Comparison of ENCODE assay signal across 26 mouse cellular contexts in genomic region chr10:130372491-130373173, GRCm38 (mm10). TPM values are rescaled to one million over a fixed set of nuclear protein-coding genes. Genes with fewer than 3 reads are reported as not detected.
DNase-seq lines count a peak whose midpoint lies in the region; ATAC-seq lines count a peak whose summit lies in the region.
"Had no signal": no experiment of that assay in that cellular context is flagged by ENCODE, and none has a peak within 500 bp of the region (broad histone marks: within the 10 kb centered on the region; RNA-seq: fewer than 3 reads in every experiment).

No protein-coding gene starts in this region.

- no peaks in the 10 kb centered on the region for H3K36me3 ChIP-seq in liver, embryonic 15.5 days (replicated peaks)
- H3K36me3 ChIP-seq in liver, embryonic 12.5 days = no peaks in the 10 kb centered on the region
- H3K36me3 ChIP-seq: embryonic facial prominence, embryonic 15.5 days; midbrain, embryonic 13.5 days; neural tube, embryonic 15.5 days had no signal

- ATAC-seq in liver, embryonic 15.5 days (ENCODE audit: insufficient read depth) = peak; percentile 43
- ATAC-seq in liver, embryonic 12.5 days = no peak
- ATAC-seq in erythroid progenitor cell, adult 5-6 weeks (replicated peaks; ENCODE audit: low FRiP score, poor library complexity, severe bottlenecking) = peak; percentile 77
- ATAC-seq: lung, postnatal 0 days; midbrain, embryonic 13.5 days had no signal

- no peaks in the 10 kb centered on the region for H3K27me3 ChIP-seq in liver, embryonic 15.5 days
- H3K27me3 ChIP-seq in liver, embryonic 12.5 days (replicated peaks) = no peaks in the 10 kb centered on the region
- H3K27me3 ChIP-seq: embryonic facial prominence, embryonic 15.5 days; midbrain, embryonic 13.5 days; neural tube, embryonic 15.5 days had no signal

- H3K4me2 ChIP-seq in liver, embryonic 15.5 days = no peak overlapping the region
- no peak overlapping the region for H3K4me2 ChIP-seq in liver, embryonic 12.5 days
- H3K4me2 ChIP-seq: embryonic facial prominence, embryonic 15.5 days; heart, embryonic 11.5 days; hindbrain, embryonic 14.5 days; midbrain, embryonic 13.5 days; neural tube, embryonic 15.5 days had no signal

- no peaks in the 10 kb centered on the region for H3K9me3 ChIP-seq in liver, embryonic 15.5 days (replicated peaks)
- no peaks in the 10 kb centered on the region for H3K9me3 ChIP-seq in liver, embryonic 12.5 days (replicated peaks)
- H3K9me3 ChIP-seq: embryonic facial prominence, embryonic 15.5 days; G1E; midbrain, embryonic 13.5 days; neural tube, embryonic 15.5 days had no signal

- H3K9ac ChIP-seq in liver, embryonic 15.5 days = no peak overlapping the region
- H3K9ac ChIP-seq in liver, embryonic 12.5 days = no peak overlapping the region
- H3K9ac ChIP-seq: embryonic facial prominence, embryonic 15.5 days; hindbrain, embryonic 14.5 days; midbrain, embryonic 13.5 days; neural tube, embryonic 15.5 days had no signal

- H3K27ac ChIP-seq in liver, embryonic 15.5 days (replicated peaks) = no peak overlapping the region
- no peak overlapping the region for H3K27ac ChIP-seq in liver, embryonic 12.5 days
- H3K27ac ChIP-seq: embryonic facial prominence, embryonic 15.5 days; hindbrain, embryonic 14.5 days; midbrain, embryonic 13.5 days; neural tube, embryonic 15.5 days had no signal

- peak; percentile 9 to 38 for DNase-seq in adrenal gland, adult (ENCODE audit: inconsistent age in 2 of 2, low spot score in 1 of 2)
- no peak for DNase-seq in adrenal gland, adult 18-20 months (ENCODE audit: low spot score in 2 of 2)
- DNase-seq in 416B (ENCODE audit: low read depth) = peak; percentile 41
- DNase-seq in gastrocnemius, adult 8-10 months (ENCODE audit: low spot score in 2 of 2) = no peak
- DNase-seq in layer of hippocampus, postnatal 10 days (ENCODE audit: low spot score in 2 of 2) = no peak
- DNase-seq: cerebellum, adult 9-10 months; kidney, postnatal 10 days; layer of hippocampus, postnatal 36 days; right cerebral cortex, postnatal 25 days had no signal

- 0 out of 2 replicates have a peak, but pooled peaks cover 6% of the 10 kb centered on the region for H3K4me1 ChIP-seq in liver, embryonic 15.5 days (replicated peaks)
- H3K4me1 ChIP-seq in liver, embryonic 12.5 days = no peaks in the 10 kb centered on the region
- H3K4me1 ChIP-seq: embryonic facial prominence, embryonic 15.5 days; midbrain, embryonic 13.5 days; neural tube, embryonic 15.5 days had no signal

- 34% methylated on average over 2 of the region's 2 CpGs for WGBS in liver, embryonic 15.5 days (ENCODE audit: insufficient replicate concordance)
- 53% methylated on average over 2 of the region's 2 CpGs for whole genome bisulfite sequencing in liver, embryonic 12.5 days (ENCODE audit: insufficient replicate concordance)

- no peak overlapping the region for H3K4me3 ChIP-seq in liver, embryonic 15.5 days (replicated peaks)
- no peak overlapping the region for H3K4me3 ChIP-seq in liver, embryonic 12.5 days
- H3K4me3 ChIP-seq: embryonic facial prominence, embryonic 15.5 days; midbrain, embryonic 13.5 days; neural tube, embryonic 15.5 days had no signal

RNA-seq across cellular contexts. Expression of gene Vmn2r84, which starts 21.5 kb away (rescaled TPM):
- total RNA-seq in adrenal gland, adult 18-20 months (2021) = not detected
- polyA plus RNA-seq in liver, embryonic 15.5 days (2015; fragmentation: Nextera tagmentation; extraction: Ambion mirVana) = not detected in 2 replicates
- 0.01 and 0.02 TPM in 2 replicates for polyA plus RNA-seq in liver, embryonic 12.5 days (2016; fragmentation: Nextera tagmentation; extraction: Ambion mirVana)
- total RNA-seq in erythroid progenitor cell, adult 5-6 weeks (2015; ENCODE audit: low replicate concordance) = not detected in 2 replicates
- total RNA-seq in erythroid progenitor cell, adult 5-6 weeks (2017; ENCODE audit: low replicate concordance) = not detected in 2 replicates
- not detected for total RNA-seq in gastrocnemius, adult 8-10 months (2022)
- under 1 TPM; 0.04 to 0.18 TPM for total RNA-seq in layer of hippocampus, postnatal 10 days (2021)
- total RNA-seq: adrenal gland, postnatal 4 days; gastrocnemius, adult 18-20 months; heart, postnatal 25 days had no signal
- polyA plus RNA-seq: embryonic facial prominence, embryonic 15.5 days; G1E; gonadal fat pad, adult 2 months; intestine, embryonic 14.5 days; lung, postnatal 0 days; midbrain, embryonic 13.5 days had no signal

RNA-seq across cellular contexts. Expression of gene Tespa1, which starts 50.0 kb away (rescaled TPM):
- total RNA-seq in adrenal gland, adult 18-20 months (2021) = under 1 TPM; 0.66 to 0.77 TPM
- 0.78 and 1.4 TPM in 2 replicates for polyA plus RNA-seq in liver, embryonic 15.5 days (2015; fragmentation: Nextera tagmentation; extraction: Ambion mirVana)
- polyA plus RNA-seq in liver, embryonic 12.5 days (2016; fragmentation: Nextera tagmentation; extraction: Ambion mirVana) = 3.8 and 3.9 TPM in 2 replicates
- total RNA-seq in erythroid progenitor cell, adult 5-6 weeks (2015; ENCODE audit: low replicate concordance) = 4.7 and 12.6 TPM in 2 replicates
- 3.3 and 9.2 TPM in 2 replicates for total RNA-seq in erythroid progenitor cell, adult 5-6 weeks (2017; ENCODE audit: low replicate concordance)
- total RNA-seq in gastrocnemius, adult 8-10 months (2022) = under 1 TPM; 0.19 to 0.27 (median 0.24) TPM
- total RNA-seq in layer of hippocampus, postnatal 10 days (2021) = 1 to 10 TPM; 1.6 to 1.9 TPM
- polyA plus RNA-seq: hindbrain, embryonic 14.5 days; midbrain, embryonic 13.5 days had no signal

RNA-seq across cellular contexts. Expression of gene Vmn2r85, which starts 56.9 kb away (rescaled TPM):
- total RNA-seq in adrenal gland, adult 18-20 months (2021) = not detected
- not detected in 2 replicates for polyA plus RNA-seq in liver, embryonic 15.5 days (2015; fragmentation: Nextera tagmentation; extraction: Ambion mirVana)
- polyA plus RNA-seq in liver, embryonic 12.5 days (2016; fragmentation: Nextera tagmentation; extraction: Ambion mirVana) = not detected in 2 replicates
- not detected in 2 replicates for total RNA-seq in erythroid progenitor cell, adult 5-6 weeks (2015; ENCODE audit: low replicate concordance)
- not detected in 2 replicates for total RNA-seq in erythroid progenitor cell, adult 5-6 weeks (2017; ENCODE audit: low replicate concordance)
- not detected for total RNA-seq in gastrocnemius, adult 8-10 months (2022)
- total RNA-seq in layer of hippocampus, postnatal 10 days (2021) = under 1 TPM; 0.21 to 0.25 TPM
- total RNA-seq: adrenal gland, postnatal 4 days; gastrocnemius, adult 18-20 months; heart, postnatal 25 days had no signal
- polyA plus RNA-seq: embryonic facial prominence, embryonic 15.5 days; forebrain, embryonic 11.5 days; G1E; gonadal fat pad, adult 2 months; heart, embryonic 11.5 days; intestine, embryonic 14.5 days; lung, postnatal 0 days; midbrain, embryonic 13.5 days; thymus, postnatal 0 days had no signal

Comparison
In these comparisons a context has a peak if more than half of its experiments do, and no peak if none do; other contexts are left out.
1. DNase-seq: peak in adrenal gland, adult (2 of 2) and 416B (single experiment); none in adrenal gland, adult 18-20 months (0 of 2), gastrocnemius, adult 8-10 months (0 of 2) and layer of hippocampus, postnatal 10 days (0 of 2).